Mouse (Mus musculus) lung, postnatal 14 days (tissue): ENCODE results near the gene Srpk1.
"Not testable (repeated sequence)": the region's sequence is repeated elsewhere in the genome, so short reads cannot be mapped to it uniquely, and the experiment has no call there.

Source experiments
- DNase-seq: peaks from one replicate; pipeline ENCODE4 v3.0.0; 2021

Srpk1 gene

DNA sequence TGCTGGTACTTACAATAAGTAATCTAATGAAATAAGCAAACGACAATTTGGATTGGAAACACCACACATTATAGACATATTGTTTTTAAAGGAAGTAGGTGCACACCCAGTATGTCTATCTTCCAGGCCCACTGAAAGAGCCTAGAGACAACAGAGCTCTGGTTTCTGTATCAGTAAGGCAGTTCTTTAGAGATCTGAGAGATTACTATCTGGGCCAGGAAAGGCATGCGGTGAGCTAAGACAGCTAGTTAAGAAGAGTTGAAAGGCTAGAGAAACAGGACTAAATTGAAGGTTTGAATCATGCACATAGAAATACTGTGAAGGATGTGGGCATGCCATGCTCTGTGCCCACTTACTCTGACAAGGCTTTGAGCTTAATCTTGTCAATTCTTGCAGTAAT is 9.9 kb downstream of the Srpk1 start:
- no peak for DNase-seq

DNA sequence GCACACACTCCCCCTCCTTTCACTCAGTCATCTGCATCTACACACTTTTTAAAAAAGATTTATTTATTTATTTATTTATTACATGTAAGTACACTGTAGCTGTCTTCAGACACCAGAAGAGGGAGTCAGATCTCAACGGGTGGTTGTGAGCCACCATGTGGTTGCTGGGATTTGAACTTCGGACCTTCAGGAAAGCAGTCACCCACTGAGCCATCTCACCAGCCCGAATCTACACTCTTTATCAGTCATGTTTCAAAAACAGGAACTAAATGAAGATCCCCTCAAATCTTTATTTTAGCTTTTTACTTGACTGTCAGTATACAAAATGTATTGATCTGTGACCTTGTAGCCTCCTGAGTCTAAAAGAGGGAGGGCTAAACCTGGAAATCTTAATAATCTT is 13.0 kb downstream of the Srpk1 start:
- DNase-seq: no peak

DNA sequence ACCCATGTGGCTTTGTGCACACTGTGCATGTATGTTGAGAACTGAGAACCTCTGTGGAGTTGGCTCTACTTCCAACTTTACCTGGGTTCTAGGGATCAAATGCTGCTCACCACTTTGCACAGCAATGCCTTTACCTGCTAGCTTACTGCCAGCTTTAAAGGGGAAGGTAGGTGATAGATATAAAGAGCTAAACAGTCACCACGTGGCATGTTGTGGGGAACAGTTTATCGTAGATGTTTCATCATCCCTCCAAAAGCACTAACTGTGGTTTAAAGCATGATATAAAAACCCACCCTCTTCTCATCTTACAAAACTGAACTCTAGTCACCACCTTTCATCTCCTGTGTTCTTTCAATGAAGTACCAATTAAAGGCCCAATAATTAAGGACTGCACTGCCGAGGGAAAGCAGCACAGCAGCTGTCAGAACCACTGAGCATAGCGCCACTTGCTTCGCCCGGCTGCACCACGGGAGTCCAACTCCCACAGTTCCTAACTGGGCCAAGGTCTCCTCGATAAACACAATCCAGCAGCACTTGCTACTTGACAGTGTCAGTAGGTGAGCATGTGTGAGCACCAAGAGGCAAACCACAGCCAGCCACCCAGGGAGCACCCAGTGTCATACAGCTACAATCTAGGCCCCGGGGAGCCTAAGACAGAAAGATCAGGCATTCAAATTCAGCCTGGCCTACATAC is 20.8 kb downstream of the Srpk1 start:
- DNase-seq: no peak

DNA sequence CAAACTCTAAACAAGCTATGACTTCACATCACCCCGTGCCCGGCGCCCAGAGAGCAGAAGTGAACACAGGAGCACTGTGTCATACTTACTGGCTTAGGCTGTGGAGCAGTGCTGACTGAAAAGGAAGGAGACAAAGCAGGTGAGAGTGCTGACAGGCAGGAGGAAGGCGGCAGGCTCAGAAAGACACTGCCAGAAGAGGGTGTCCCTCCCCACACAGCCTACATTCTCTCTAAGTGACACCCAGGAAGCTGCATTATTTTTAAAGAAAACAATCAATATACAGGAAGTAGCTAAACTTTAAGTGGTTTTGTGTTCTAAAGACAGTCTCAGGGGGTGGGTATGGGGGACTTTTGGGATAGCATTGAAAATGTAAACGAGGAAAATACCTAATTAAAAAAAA is 21.7 kb downstream of the Srpk1 start:
- no peak for DNase-seq

DNA sequence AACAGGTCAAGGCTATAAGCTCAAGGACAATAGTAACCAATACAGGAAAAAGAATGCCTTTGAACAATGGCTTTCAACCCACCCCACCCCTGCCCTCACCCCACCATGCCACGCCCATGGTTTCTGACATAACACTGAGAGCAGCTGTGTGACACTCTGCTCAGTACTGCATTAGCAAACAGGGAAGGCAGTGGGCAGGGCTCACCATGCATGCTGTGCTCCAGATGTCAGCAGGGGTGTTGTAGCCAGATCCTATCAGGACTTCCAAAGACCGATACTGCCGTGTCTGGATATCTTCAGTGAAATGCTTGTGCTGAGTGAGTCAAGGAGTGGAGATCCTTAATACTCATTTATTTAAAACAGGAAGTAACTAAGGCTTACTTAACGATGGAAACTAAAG is 28.5 kb downstream of the Srpk1 start:
- DNase-seq: no peak

DNA sequence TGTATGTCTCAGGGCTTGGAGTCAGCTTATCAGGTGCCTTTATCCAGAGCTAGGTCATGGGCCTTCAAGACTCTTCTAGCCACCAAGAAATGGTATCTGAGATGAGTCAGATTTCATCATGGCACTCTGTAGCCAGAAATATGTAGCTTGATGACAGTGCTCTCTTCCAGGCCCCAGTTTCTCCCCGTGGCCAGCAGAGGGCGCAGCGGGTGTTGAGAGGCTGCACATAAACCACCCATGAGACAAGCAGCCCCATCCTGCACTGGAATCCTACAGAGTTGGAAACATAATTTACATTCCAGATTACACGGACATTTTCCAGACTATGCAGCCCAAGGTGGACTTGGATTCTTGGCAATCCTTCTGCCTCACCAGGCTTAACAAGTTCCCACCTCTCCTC is 29.5 kb downstream of the Srpk1 start:
- DNase-seq: peak; percentile 79

DNA sequence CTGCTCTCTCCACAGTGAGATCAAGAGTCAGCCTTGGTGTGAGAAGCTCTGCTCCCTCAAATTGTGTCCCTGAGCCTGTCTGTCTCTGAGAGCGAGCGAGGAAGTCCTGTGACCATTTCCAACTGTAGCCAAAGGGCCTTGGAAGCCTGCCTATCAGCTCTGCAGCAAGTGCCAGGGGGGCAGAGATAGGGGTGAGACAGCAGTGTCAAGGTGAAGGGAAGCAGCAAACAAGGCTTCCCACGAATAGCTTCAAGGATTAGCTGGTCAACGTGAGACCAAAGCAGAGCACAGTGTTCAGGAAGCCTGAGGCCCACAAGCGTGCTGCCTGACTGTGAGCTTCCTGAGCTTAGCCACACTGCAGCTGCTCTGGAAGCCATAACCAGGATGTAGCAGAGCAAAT is 31.0 kb downstream of the Srpk1 start:
- DNase-seq: no peak

DNA sequence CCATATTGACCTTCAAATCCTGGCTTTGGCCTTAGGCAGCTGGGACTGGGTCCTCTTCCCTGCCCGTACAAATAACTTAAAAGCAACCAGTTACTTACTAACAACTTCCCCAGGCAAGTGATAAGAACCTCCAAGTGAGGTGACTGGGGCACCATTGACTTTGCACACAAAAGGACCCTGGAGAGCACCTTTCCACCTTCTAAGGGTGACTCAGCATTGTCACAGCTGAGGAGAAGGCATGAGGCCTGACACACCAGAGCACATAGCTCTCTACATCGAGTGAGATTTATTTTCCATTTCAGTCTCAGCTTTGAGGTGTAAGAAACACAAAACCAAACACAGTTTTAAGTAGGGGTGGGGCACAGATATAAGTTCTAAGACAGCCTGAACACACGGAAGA is 31.9 kb downstream of the Srpk1 start:
- DNase-seq: no peak

DNA sequence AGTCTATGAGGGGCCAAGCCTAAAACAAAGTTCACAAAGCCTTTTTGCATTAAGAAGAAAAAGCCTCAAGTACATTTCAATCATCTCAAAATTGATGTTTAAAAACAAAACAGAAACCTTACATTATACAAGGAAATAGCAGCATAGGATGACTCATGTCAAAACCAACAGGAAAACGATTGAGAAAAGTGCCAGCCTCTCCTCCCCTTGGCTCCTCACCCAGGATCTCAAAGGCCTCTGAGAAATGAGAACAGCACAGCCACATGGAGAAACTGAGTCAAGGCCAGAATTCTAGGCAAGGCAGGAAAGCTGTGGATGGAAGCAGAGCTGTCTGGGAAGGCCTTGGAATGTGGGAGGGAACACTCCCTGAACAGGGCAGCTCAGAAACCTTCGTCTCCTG is 33.9 kb downstream of the Srpk1 start:
- DNase-seq: no peak

DNA sequence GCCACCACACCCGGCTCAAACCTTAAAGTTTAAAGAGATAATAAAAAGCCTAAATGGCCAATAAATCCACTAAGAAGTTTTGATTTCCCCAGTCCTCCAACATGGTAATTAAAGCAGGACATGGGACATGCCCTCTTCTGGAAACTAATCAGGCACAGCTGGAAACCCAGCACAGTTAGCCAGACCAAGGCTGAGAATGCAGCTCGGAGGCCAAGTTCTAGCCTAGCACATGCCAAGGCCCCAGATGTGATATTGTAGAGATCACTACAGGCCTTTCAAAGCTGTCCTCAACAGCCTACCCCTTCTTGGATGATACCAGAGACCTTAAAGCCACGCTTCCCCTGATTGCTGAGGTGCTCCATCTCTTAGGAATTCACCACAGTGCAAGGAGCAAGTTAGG is 36.0 kb downstream of the Srpk1 start:
- peak; percentile 10 for DNase-seq

DNA sequence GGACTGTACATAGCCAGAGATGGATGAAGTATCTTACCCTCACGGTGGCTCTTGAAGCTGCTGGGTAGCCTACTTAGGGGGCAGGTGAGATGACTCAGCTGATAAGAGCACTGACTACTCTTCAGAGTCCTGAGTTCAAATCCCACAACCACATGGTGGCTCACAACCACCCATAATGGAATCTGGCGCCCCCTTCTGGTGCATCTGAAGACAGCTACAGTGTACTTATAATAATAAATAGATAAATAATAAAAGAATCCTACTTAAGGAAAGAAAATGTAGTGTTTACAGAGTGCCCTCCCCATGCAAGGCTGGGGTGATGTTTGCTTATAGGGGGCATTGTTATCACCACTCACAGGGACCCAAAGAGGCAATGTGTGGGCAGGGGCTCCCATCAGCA is 41.5 kb downstream of the Srpk1 start:
- DNase-seq: no peak

DNA sequence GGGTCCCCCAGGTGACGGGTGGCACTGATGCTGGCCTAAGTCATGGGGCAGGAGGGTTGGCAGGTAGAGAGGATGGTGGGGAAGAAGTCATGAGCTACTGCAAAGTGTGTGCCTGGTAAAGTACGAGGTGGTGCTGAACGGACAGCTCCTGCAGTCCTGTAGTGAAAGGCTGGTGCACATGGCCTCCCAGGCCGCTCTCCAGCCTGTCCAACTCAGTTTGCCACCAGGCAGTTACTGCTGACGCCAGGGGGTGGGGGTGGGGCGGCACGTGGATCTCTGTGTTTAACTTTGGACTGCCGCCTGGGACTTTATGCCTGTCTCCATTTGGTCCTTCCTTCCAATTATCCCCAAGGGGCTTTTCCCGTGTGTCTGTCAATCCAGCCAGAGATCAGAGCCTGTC is 42.1 kb downstream of the Srpk1 start:
- peak; percentile 75 for DNase-seq

DNA sequence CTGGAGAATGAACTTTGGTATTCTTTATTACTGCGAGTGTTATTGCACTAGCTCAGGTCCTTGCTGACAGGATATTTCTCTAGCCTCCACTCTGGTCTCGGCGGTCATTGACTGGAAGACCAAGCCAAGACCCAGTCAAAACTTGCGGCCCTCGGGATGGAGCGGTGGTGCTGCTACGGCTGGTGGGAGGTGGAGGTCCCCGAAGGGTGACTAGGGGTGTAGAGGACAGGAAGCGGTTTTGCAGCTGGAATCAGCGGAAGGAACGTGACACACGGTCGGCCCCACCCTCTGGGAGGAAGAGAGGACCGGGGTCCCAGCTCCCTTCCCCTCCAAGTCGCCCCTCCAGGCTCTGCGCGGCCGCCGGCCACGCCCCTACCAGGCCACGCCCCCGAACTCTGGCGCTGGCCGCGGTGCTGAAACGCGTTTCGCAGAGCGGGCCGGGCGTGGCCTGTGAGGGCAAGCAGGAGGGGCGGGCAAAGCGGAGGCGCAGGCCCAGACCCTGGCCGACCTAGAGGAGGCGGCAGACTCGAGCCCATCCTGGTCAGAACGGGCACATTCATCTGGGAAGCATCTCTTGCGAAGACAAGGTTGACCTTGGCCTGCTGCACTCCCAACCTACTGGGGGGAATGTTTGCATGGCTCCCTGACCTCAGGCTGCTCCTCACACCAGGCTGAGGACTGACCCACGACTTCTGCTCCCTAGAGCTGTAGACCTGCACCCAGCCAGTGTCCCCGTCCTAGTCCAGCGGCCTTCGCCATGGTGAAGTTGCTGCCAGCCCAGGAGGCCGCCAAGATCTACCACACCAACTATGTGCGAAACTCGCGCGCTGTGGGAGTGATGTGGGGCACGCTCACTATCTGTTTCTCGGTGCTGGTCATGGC is 47.0 kb downstream of the Srpk1 start, which contains the start of gene Lhfpl5:
Gene Lhfpl5, plus strand, starts transcription at position 398 of the 882 bp plus-strand sequence.
- DNase-seq: peak; percentile 46

DNA sequence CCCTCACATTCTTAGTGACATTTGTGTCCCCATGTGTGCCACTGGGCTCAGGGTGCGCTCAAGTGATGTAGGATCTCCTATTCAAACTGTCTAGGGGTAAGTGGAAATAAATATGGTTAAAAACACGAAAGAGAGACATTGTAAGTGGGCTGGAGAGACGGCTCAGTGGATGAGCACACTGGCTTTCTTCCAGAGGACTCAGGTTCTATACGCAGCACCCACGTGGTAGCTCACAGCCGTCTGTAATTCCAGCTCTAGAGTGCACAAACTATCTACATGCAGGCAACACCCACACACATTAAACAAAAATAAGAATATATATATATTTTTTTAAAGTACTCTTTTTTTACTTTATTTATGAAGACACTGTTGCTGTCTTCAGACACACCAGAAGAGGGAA is 49.6 kb downstream of the Srpk1 start:
- DNase-seq: no peak

DNA sequence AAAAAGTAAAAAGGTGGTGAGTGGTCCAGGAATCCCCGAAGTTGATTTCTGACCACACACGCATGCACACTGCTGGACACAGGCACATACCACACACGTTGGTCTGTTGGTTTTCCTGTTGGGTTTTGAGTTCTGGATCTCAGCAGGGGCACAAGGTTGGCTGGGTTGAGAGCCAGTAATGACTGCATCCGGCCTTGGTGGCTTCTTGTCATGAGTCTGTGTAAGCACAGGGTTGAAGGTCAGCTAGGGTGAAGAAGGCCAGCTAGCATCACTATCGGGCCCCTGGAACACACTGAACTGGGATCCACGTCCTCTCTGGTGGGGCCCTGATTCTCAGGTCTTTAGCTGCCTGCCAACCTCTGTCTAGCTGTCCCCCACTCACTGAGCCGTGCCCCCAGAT is 50.0 kb downstream of the Srpk1 start:
- no peak for DNase-seq

DNA sequence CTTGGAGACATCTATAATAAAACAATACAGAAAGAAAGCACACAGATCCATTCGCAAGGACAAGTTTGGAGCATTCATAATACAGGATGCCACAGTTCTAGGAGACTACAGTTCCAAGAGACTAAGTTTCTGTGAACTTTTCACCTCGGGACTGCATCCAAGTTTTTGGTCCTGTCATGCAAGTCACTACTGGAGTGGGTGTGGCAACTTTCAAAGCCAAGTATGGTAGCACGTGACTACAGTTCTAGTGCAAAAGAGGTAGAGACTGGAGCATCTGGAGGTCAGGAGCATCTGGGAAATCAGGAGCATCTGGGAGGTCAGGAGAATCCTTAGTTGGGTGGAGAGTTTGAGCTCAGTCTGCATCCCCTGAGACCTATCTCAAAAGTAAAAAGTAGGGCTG is 50.6 kb downstream of the Srpk1 start:
- no peak for DNase-seq

DNA sequence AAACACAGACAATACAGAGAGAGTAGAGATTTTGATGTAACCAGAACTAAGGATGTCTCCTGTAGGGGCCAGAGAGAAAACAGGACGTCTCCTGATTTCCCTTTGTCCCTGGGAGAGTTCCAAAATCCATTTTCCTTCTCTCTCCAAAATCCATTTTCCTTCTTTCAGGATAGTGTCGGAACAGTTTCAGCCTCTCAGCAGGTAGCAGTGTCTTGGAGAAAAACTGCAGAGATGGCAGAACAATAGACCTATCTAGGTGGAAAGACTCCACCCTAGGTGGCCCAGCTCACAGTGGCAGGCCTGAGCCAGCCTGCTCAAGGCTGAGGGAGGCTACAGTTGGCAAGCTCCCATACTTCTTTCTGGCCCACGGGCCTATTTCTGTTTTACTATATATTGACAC is 55.0 kb downstream of the Srpk1 start:
- DNase-seq: no peak

DNA sequence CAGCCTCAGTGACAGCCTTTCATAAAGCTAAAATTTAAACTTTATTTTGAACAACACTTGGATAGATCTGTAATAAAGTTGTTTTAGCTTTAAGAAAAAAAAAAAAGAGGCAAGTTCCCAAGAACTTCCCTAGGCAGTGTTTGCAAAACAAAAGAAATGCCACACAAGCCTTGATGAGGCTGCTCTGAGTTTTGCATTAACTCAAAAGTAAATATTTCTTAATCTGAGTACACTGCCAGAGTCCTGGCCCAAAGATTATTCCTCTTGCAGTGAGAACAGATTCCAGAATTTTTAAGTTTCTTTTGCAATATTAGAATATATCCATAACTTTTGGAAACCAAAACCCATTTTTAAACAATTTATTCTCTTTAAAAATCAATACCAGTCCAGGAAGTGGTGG is 57.3 kb downstream of the Srpk1 start:
- DNase-seq: no peak

DNA sequence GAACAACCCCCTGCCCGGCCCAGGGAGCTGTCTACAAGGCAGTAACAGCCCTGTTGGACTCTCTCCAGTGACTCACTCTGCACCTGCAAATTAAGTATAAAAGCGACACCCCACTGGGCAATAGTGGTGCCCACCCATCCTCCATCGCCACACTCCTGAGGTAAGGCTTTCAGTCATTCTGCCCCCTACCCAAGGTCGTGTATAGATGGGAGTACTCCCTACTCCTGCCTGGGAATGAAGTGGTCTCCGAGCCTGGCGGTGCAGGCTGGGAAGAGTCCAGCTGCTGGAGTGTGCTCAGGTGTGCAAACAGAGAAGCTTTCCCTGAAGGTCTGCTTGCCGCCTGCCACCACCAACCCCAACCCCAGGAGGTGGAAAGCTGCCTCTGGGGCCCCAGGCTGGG is 60.9 kb downstream of the Srpk1 start:
- no peak for DNase-seq

DNA sequence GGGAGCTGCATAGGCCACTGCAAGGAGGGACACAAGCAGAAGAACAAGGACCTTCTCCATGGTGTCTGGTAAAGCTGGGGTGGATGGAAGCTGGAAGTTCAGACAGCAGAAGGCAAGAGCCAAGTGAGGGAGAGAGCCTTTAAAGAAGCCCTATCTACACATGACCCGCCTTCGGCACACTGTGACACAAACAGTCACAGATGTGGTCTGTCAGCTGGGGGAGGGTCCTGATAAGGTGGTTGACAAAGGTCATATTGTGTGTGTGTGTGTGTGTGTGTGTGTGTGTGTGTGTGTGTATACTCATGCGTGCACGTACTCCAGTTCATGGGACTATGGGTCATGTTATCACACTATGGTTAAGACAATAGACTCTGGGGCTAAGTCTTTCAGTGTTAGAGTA is 61.9 kb downstream of the Srpk1 start, which contains the start of gene Clps:
Gene Clps, minus strand, starts transcription at position 169 of the 400 bp plus-strand sequence.
- DNase-seq: no peak

DNA sequence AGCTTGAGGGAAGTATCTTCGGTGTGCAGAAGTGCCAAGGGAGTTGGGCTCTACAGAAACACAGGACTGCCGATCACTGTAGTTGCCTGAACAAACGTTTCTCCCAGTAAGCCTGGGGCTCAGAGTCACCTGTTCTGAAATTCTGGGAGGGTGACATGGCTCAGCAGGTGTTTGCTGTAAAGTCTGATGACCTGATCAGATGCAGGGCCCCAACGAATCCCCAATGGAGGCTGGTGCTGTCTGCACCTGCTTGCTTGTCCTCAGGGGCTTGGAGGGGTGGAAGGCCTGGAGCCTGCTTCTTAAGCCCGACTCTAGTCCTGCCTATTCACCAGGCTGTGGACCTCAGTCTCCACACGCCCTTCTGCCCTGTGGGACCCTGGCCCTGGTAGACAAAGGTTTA is 64.7 kb downstream of the Srpk1 start:
- DNase-seq: no peak

DNA sequence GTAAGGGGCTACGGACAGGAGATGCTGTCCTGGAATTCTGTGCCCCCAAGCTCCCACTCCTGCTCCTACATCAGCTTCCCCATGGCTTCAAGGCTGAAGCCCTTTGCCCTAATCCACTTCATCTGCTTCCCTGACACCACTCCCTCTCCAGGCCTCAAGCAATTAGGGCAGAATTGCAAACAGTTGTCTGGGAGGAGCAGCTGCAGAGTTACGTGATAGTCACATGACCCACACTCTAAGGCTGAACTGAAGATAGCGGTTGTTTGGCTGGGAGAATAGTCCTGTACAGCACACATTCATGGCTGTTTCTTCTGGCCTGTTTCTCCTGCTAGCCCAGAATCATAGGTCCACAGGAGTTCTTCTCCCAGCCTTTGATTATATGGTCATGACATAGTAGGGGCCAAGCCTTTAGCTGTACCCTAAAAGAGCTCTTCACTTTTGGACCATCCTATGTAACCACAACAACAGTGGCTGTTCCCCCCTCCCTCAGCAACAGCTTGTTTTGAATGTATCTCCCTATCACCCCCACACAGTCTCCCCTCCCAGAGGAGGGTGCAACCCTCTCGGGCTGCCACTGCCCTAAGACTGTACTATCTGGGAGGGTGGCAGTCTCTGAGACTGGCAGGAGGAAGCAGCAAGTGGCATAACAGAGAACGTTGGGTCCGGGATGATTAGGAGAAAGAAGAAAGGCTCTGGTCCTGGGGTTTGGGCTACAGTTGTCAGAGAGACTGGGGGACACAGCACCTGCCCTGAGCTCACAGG is 65.7 kb downstream of the Srpk1 start:
- DNase-seq: no peak

DNA sequence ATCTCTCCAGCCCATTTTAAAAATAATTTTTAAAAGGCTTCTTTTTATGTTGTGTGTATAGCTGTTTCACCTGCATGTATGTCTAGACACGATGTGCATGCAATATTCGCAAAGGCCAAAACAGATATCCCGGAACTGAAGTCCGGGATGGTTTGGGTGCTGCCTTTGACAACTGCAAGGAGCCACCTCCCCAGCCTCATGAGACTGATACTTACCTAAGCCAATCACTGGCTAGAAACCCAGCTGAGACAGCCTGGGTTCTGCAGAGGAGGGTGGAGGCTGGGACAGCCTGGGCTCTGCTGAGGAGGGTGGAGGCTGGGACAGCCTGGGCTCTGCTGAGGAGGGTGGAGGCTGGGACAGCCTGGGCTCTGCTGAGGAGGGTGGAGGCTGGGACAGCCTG is 68.5 kb downstream of the Srpk1 start:
- not testable (repeated sequence) for DNase-seq
